Mouse (Mus musculus) adrenal gland, adult 18-20 months (tissue): Measurements from ENCODE around the gene Dnase2a. TPM values are rescaled to one million over a fixed set of nuclear protein-coding genes. Genes with fewer than 3 reads are reported as not detected.

ENCODE experiments used
- DNase-seq, 2 experiments: peaks; one replicate each; pipeline ENCODE4 v3.0.0; 2021 to 2022; ENCODE audit warnings: low spot score in 2 of 2
- microRNA-seq, 2 experiments: library from miRNA; unstranded; fragments of <30 nt; microRNA quantifications; one replicate each; pipeline ENCODE4 v1.2.0; 2021; ENCODE audit warnings: borderline number of aligned reads in 2 of 2
- total RNA-seq, 2 experiments: library from RNA; stranded (reverse); gene quantifications; 1 replicate in 1 of 2; 2 replicates in 1 of 2; pipeline ENCODE4 v1.2.3; 2021

Gene Dnase2a
- total RNA-seq, 2 experiments from 2014 or later: 11.2 to 12.5 TPM

DNA sequence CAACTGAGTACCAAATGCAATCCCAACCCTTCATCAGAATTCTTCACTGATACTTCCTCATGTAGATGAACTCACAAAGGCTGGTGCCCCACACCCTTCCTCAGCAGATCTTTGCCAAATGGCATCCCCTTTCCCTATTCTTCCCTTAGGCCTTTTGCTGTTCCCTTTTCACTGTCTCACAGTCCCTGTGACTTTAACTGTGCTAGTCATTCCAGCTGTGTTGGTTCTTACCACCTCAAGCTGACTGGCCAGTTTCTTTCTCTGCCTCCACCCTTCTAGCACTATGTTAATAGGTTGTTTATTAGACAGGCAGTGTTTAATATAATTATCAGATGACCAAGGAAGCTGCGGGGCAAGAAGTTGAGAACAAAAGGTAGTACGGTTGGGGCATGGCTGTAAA, 60.3 kb downstream of the Dnase2a start:
- peak in 1 of 2 experiments; percentile 5 for DNase-seq

DNA sequence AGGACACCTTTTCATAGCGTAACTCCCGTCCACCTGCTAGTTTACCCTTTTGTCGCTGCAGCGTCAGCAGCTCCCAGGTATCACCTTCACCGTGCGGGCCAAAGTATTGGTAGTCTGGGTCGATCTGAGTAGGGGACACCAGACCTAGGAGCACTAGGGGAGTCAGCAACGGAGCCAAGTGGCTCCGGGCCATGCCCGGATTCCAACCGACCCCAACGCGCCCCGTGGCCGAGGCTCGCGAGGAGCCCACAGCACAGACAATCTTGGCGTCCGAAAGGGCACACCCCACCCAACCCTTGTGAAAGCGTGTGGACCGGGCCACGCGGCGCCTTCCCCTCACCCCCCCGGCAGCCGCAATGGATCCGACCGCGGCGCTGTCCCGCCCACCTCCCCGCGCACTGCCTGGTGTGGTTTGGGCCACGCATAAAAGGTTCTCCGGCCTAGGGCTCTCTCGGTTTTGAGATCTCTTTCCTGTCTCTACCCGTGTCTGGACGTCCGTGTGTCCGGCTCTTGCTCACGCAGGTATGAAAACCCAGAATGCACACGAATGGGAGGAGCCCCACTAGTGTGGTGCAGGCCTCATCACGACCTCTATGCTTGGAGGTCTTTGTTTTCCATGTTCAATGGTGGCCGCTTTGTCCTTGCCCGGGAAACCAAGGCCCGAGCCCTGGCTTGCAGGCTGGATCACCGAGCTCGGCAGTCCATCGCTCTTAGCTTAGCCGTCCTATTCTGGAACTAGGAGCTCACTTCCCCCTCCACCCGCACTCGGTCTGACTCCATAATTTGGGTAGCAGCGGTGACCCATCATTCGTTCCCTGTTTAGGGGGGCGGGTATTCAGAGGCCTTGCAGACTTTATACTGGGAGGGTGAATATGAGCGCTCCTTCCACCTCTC, 61.1 kb downstream of the Dnase2a start, which contains the start of the genes Gm49661, Prdx2 and Rnaseh2a:
Gm49661 (minus strand) TSS at position 193 of the 894 bp plus-strand sequence.
Prdx2 (plus strand) TSS at position 347 of the 894 bp plus-strand sequence.
Rnaseh2a (minus strand) TSS at position 527 of the 894 bp plus-strand sequence.
- DNase-seq: peak; percentile 74

DNA sequence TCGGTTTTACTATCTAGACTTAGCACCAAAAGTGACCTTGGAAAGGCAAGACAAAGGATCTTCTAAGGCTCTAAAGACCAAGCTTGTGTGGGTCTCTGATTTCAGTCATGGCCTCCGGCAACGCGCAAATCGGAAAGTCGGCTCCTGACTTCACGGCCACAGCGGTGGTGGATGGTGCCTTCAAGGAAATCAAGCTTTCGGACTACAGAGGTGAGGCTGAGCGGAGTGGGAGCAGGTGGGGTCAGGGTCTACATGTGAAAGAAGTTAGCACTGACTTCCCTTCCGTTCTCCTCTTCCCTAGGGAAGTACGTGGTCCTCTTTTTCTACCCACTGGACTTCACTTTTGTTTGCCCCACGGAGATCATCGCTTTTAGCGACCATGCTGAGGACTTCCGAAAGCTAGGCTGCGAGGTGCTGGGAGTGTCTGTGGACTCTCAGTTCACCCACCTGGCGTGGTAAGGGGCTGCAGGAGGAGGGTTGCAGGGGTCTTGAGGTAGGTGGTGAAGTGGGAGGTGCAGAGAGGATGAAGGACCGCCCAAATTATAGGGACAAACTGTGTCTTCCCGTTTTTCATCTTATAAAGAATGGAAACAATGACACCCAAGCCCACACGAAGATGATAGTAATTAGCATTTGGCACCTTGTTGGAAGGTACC, 61.9 kb downstream of the Dnase2a start:
- DNase-seq: no peak

DNA sequence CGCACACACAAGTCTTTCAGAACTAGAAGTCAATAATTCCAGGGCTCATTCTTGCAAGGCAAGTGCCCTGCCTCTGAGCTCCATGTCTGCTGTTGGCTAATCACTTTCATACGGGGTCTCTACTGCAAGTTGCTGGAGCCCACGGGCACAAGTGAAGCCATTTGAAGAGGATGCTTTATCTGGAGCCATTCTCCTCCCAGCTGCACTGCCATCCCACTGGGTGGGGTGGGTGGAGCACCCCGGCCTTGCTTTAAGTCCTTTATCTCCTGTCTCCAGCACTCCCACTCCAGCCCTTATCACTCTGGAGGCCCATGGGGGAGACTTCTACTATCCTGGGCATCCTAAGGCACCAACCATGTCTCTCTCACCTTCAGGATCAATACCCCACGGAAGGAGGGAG, 62.6 kb downstream of the Dnase2a start:
- no peak for DNase-seq

Small RNA genes lying within 50 kb of the gene (microRNA-seq; reads per million reads assigned to microRNA genes)
- 0 to 0.61 reads per million in 2 experiments for gene Gm24197
- 5.7 to 7.3 reads per million in 2 experiments for gene Mir7069

Other genes with a start within 250 kb of the Dnase2a start
- gene Ier2, start 245.7 kb upstream of the Dnase2a start, total RNA-seq: 10 to 100 TPM; 20.7 to 24.6 TPM
- gene Trmt1, start 222.3 kb upstream of the Dnase2a start, total RNA-seq: 10 to 100 TPM; 66.3 to 79.0 TPM
- 10 to 100 TPM; 71.3 to 77.8 TPM for gene Nacc1, start 220.7 kb upstream of the Dnase2a start, total RNA-seq
- gene Lyl1, start 207.1 kb upstream of the Dnase2a start, total RNA-seq: 1 to 10 TPM; 2.7 to 2.8 TPM
- under 1 TPM; 0.45 to 0.76 TPM for gene G430095P16Rik, start 185.6 kb upstream of the Dnase2a start, total RNA-seq
- 100 to 1,000 TPM in 1 of 2 experiments, 10 to 100 TPM in 1; 92.2 to 127 TPM for gene Nfix, start 108.2 kb upstream of the Dnase2a start, total RNA-seq
- 10 to 100 TPM; 10.6 to 10.8 TPM for gene Dand5, start 85.7 kb upstream of the Dnase2a start, total RNA-seq
- 10 to 100 TPM; 62.0 to 71.1 TPM for gene Gadd45gip1, start 77.0 kb upstream of the Dnase2a start, total RNA-seq
- gene Rad23a, start 67.9 kb upstream of the Dnase2a start, total RNA-seq: 100 to 1,000 TPM; 109 to 113 TPM
- 100 to 1,000 TPM; 606 to 686 TPM for gene Calr, start 61.6 kb upstream of the Dnase2a start, total RNA-seq
- gene Farsa, start 51.6 kb upstream of the Dnase2a start, total RNA-seq: 10 to 100 TPM; 58.8 to 69.6 TPM
- gene Syce2, start 36.4 kb upstream of the Dnase2a start, total RNA-seq: 1 to 10 TPM; 6.9 to 9.4 TPM
- gene Gcdh, start 14.6 kb upstream of the Dnase2a start, total RNA-seq: 10 to 100 TPM; 52.4 to 56.5 TPM
- not detected for gene Klf1, start 6.6 kb upstream of the Dnase2a start, total RNA-seq
- 1 to 10 TPM; 2.1 to 3.1 TPM for gene Mast1, start 28.8 kb downstream of the Dnase2a start, total RNA-seq
- gene Rtbdn, start 38.4 kb downstream of the Dnase2a start, total RNA-seq: under 1 TPM in 1 of 2 experiments, not detected in 1; 0.16 TPM
- gene Gm49661, start 60.9 kb downstream of the Dnase2a start, total RNA-seq: 1 to 10 TPM; 1.9 TPM
- 100 to 1,000 TPM; 740 to 761 TPM for gene Prdx2, start 61.0 kb downstream of the Dnase2a start, total RNA-seq
- gene Rnaseh2a, start 61.2 kb downstream of the Dnase2a start, total RNA-seq: 100 to 1,000 TPM in 1 of 2 experiments, 10 to 100 TPM in 1; 80.9 to 131 TPM
- gene Junb, start 70.2 kb downstream of the Dnase2a start, total RNA-seq: 10 to 100 TPM; 27.1 to 28.5 TPM
- 1 to 10 TPM; 6.3 to 7.2 TPM for gene Hook2, start 82.0 kb downstream of the Dnase2a start, total RNA-seq
- gene Best2, start 106.0 kb downstream of the Dnase2a start, total RNA-seq: not detected
- 100 to 1,000 TPM in 1 of 2 experiments, 10 to 100 TPM in 1; 89.2 to 100 TPM for gene Asna1, start 116.7 kb downstream of the Dnase2a start, total RNA-seq
- gene Trir, start 118.3 kb downstream of the Dnase2a start, total RNA-seq: 100 to 1,000 TPM; 162 to 192 TPM
- 10 to 100 TPM; 67.8 to 80.4 TPM for gene Tnpo2, start 128.4 kb downstream of the Dnase2a start, total RNA-seq
- gene Fbxw9, start 151.5 kb downstream of the Dnase2a start, total RNA-seq: 10 to 100 TPM; 11.1 to 18.1 TPM
- not detected for gene Gm5741, start 159.4 kb downstream of the Dnase2a start, total RNA-seq
- gene Dhps, start 163.2 kb downstream of the Dnase2a start, total RNA-seq: 10 to 100 TPM; 25.5 to 26.4 TPM
- gene Wdr83os, start 172.2 kb downstream of the Dnase2a start, total RNA-seq: 10 to 100 TPM; 72.6 to 87.7 TPM
- 10 to 100 TPM; 21.1 to 23.1 TPM for gene Wdr83, start 172.7 kb downstream of the Dnase2a start, total RNA-seq
- 10 to 100 TPM; 43.2 to 51.8 TPM for gene Man2b1, start 174.7 kb downstream of the Dnase2a start, total RNA-seq
- gene Zfp791, start 214.5 kb downstream of the Dnase2a start, total RNA-seq: 1 to 10 TPM; 2.2 TPM
- gene Cks1brt, start 243.4 kb downstream of the Dnase2a start, total RNA-seq: not detected